Mouse (Mus musculus) activated CD4-positive, CD25-positive, alpha-beta regulatory T cell (primary cell): ENCODE results near the gene Igsf6. TPM values are rescaled to one million over a fixed set of nuclear protein-coding genes. Genes with fewer than 3 reads are reported as not detected.

Source experiments
- polyA plus RNA-seq, 2 experiments: library from polyadenylated mRNA; unstranded; fragments of 100-300 nt; shearing (Covaris generic); gene quantifications; one replicate each; pipeline ENCODE4 v1.2.1; 2017

Igsf6 gene
- 1 to 10 TPM; 1.0 to 3.4 TPM for polyA plus RNA-seq

DNA sequence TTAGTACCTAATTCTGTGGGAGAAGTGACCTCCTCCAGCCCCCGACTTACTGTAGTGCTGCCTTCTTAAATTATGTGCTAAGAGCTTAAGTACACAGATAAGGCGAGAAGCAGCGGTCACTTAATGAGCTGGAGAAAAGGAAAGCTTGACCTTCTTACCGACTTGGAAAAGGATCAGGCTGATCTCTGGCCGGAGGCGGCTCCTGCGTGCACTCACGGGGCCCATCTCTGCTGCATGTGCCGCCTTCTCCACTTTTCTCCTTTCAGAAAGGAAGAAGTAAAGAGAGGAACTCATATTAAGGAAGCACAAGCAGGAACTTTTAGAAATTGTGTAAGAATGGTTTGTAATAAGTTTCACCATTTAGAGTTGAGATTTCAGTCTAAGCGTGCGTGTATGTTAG lies at the start of gene Igsf6:
Gene Igsf6 (minus strand): TSS at position 292 of the 400 bp plus-strand sequence.

DNA sequence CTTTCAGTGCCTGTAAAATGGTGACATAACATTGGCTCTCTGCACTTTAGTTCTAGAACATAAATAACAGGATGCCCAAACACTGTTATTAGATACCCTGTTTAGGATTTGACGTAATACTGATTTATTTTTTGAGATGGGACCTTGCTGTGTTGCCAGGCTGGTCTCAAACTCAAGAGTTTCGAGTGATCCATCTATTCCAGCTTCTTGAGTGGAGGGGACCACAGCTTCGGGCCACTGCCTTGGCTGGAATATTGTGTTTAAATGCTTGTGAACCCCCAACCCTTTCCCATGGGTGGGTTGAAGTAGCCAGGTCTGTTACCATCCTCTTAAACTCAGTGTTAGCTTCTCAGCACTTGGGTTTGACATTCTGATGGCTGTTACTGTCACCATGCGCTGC lies 7.0 kb upstream of the Igsf6 start, which contains the start of gene Otoa:
Gene Otoa (plus strand): TSS at position 301 of the 400 bp plus-strand sequence.

DNA sequence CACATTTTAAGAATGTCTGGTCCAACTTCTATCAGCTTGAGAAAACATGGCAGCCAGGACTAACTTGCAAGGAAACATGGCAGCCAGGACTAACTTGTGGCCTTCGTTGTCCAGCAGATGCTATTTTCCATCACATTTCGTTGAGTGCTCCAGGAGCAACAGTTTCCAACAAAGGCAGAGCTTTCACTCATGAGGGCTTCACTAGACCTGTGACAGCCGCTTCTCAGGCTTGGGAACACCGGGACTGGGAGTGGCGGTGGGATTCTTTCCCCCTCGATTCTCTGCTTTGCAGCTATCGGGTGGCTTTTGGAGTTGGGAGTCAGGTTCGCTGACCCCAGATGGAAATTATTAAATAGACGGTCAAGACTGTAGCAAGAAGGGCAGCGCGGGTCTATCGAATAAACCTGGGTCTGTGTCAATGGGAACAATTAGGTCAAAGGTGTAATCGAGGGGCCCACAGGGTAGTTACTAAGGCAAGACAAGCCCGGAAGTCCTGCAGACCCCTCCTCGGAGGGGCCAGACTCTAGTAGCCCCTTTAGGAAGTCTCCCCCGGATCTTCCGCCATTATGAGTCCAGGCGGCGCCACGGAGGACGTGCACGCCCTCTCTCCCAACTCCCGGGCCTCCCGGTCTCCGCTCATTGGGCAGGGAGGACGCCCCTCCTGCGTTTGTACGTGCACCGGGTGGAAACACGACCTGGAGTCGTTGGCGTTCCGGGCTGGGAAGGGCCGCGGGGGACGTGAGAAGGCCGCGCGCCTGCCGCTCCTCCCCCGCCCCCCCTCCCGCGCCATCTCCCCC lies 40.3 kb downstream of the Igsf6 start, which contains the start of gene Mettl9:
Gene Mettl9 (plus strand): TSS at position 590 of the 797 bp plus-strand sequence.

Other genes with a start within 250 kb of the Igsf6 start
- 1 to 10 TPM; 4.9 to 7.5 TPM for gene Eef2k, start 231.7 kb downstream of the Igsf6 start, polyA plus RNA-seq
- 10 to 100 TPM; 23.2 to 31.5 TPM for gene Polr3e, start 156.8 kb downstream of the Igsf6 start, polyA plus RNA-seq
- 1 to 10 TPM; 2.6 to 3.5 TPM for gene Cdr2, start 92.3 kb downstream of the Igsf6 start, polyA plus RNA-seq
- gene Mfsd13b, start 92.1 kb downstream of the Igsf6 start, polyA plus RNA-seq: 1 to 10 TPM in 1 of 2 experiments, under 1 TPM in 1; 0.48 to 1.1 TPM
- 10 to 100 TPM; 21.5 to 34.4 TPM for gene Mettl9, start 40.1 kb downstream of the Igsf6 start, polyA plus RNA-seq
- under 1 TPM in 1 of 2 experiments, not detected in 1; 0.42 TPM for gene Otoa, start 7.1 kb upstream of the Igsf6 start, polyA plus RNA-seq